Mouse (Mus musculus) adrenal gland, adult 2 months (tissue): ENCODE measurements around the gene Vps39. TPM values are rescaled to one million over a fixed set of nuclear protein-coding genes. Genes with fewer than 3 reads are reported as not detected.

Experiments used
- DNase-seq: peaks from one replicate; pipeline ENCODE4 v3.0.0; 2021
- long read RNA-seq: library from polyadenylated mRNA; stranded (forward); transcript quantifications from one replicate; pipeline ENCODE4 v2.0.0, GENCODE M21; 2021
- polyA plus RNA-seq: library from polyadenylated mRNA; depleted of rRNA; stranded (reverse); fragments of >200 nt; gene quantifications from 2 replicates; pipeline ENCODE4 v1.2.3, GENCODE M21; 2012; rRNA removed
- total RNA-seq, 2 experiments: library from RNA; stranded (reverse); gene quantifications; 2 replicates each; pipeline ENCODE4 v1.2.3; 2021

The Vps39 gene
- total RNA-seq = 10 to 100 TPM; 37.6 to 45.8 TPM
- polyA plus RNA-seq = 18.9 and 25.7 TPM in 2 replicates
- long read RNA-seq, full-length matches to known transcripts = 27 of 43 reads
- long read RNA-seq, partial matches to known transcripts = 2 of 43 reads
- long read RNA-seq, other reads (novel, unspliced or antisense) = 14 of 43 reads

DNA sequence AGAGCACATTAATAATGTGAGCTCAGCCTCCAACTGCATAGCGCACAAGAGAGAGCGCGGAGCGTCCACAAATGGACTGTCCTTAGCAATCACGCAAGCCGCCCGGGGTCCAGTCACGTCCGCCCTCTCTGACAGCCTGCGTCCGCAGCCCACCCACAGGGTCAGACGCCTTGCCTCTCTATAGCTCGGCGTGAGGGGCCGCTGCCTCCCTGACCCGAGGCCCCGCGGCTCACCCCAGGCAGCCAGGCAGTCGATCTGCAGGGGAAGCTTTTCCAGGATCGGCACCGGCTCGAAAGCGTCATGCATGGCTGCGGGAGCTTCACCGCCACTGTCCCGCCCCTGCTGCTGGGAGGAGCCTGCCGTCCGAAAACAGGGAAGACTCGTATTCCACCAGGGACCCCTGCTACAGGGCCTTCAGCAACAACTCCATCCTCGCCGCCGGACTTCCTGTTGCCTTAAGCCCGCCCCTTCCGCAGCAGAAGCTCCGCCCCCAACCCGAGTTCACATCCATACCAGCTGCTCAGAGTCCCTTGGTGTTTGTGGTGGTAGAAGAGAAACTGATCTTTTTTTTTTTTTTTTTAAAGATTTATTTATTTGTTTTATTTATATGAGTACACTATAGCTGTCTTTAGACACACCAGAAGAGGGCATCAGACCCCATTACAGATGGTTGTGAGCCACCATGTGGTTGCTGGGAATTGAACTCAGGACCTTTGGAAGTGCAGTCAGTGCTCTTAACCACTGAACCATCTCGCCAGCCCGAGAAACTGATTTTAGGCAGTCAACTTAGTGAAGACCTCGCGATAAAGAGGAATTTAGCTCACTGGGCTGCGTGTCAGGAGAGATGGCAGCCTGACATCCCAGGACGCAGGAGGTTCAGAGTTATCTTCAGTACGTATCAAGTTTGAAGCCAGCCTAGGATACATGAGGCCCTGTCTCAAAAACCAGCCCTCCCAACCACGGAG lies at the start of gene Vps39:
Gene Vps39, minus strand, starts transcription at position 456 of the 965 bp plus-strand sequence.
- peak; percentile 93 for DNase-seq

DNA sequence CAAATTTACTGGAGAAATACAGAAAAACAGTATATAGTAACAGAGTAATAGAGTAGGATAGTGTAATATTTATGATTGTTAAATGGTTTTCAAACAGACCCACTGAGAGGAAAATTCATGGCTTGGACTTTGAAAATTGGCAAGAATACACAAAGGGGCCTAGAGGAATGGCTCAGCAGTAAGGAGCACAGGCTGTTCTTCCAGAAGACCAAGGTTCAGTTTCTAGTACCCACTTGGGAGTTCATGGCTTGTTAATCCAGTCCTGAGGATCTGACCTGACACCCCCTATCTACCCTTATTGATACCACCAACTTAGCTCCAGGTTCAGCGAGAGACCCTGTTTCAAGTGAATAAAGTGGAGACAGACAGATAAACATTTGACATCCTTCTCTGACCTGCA lies 45.0 kb upstream of the Vps39 start:
- no peak for DNase-seq

DNA sequence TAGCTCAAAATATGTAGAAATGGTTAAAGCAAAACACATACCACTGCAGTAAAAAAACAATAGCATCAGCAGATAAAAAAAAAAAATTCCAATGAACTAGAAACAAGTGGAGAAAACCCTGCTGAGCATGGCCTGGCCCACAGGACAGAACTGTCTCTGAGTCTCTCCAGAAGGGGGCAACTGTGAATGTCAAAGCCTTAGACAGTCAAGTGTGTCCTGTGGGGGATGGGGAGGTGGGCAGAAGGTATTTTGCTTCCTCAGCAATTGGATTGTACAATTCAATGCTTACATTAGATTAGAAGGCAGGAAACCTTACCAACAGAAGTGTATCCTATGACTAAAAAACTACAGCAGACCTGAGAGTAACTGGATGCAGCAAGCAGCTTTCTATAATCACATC lies 39.5 kb upstream of the Vps39 start:
- no peak for DNase-seq

DNA sequence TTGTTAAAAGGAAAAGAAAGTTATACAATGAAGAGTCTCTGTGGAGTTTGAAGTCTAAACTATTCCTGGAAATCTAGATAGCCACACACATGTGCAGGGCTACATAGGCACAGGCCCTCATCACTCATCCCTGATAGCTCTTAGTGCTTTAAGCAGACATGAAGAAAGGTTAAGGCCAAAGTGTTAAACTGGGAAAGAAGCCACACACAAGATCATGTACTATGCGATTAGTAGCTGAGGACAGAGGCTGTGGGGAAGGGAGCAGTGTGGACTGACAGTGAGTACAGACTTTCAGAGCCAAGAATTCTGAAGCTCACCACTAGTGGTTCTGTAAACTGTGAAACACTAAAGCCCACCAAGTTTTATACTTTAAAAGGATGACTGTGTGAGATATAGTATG lies 38.0 kb upstream of the Vps39 start:
- DNase-seq = no peak

DNA sequence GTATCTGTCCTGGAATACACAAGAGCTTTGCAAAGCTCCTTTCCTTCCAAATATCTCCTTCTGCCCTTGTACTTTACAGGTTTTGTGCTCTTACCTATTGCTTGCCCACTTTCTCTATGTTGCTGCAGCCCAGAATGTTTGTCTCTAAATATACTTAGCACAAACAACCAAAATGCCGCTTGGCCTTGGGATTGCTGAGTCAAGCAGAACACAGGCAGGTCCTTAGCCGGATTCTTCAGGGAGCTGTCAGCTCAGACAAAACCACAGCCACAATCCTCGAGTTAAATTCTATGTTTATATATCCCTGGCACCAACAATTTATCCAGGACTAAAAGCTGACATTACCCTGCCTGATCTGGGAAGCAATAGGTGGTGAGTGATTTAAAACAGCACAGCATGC lies 36.4 kb upstream of the Vps39 start:
- peak; percentile 66 for DNase-seq

DNA sequence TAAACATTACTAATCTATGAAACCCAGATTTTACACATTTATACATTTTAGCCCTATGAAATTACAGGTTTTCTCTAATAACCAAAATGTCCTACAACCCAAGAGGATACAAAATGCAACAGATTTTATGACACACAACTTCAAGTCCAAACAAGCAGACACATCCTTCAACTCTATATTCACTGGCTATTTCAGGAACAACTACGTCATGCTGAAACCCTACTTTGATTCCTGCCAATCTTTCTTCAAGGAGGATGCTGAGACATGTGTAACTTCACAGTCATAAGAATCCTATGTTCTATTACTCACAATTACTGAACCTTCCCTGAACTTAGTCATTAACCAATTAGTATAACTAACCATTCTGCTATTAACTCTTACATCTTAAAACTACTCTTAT lies 34.4 kb upstream of the Vps39 start:
- DNase-seq = no peak

DNA sequence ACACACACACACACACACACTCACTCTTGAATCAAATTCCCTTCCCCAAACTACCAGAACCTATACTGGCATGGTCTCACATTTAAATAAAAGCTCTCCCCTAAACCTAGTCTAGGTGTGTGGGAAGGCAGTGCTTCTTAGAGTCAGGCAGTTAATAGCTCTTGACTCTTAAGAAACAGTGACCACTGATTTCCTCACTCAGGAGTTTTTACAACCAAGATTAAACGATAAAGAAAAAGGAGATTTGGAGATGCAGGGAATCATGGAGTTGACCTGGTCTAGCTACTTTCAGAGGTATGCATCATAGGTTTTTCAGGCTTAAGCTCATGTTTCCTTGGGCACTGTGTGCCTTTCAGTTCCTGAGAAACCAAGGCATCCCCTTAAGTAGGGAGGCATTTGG lies 33.3 kb upstream of the Vps39 start:
- DNase-seq = no peak

DNA sequence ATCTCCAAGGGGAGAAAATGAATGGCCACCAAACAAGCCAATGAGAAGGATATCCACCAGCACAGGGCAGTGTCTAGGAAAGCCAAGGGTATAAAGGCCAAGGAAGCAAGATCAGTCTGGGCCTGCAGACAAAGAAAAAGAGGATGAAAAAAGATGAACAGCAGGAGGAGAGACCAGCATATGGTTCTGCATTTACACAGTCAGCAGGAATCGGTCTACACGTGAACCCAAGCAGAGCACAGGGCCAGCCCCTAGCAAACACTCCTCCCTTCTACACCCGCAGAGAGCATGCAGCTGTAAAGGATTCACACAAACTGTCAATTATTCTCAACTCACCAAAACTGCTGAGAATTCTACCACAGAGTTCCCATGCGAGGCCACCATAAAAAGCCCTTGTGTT lies 20.9 kb upstream of the Vps39 start:
- no peak for DNase-seq

DNA sequence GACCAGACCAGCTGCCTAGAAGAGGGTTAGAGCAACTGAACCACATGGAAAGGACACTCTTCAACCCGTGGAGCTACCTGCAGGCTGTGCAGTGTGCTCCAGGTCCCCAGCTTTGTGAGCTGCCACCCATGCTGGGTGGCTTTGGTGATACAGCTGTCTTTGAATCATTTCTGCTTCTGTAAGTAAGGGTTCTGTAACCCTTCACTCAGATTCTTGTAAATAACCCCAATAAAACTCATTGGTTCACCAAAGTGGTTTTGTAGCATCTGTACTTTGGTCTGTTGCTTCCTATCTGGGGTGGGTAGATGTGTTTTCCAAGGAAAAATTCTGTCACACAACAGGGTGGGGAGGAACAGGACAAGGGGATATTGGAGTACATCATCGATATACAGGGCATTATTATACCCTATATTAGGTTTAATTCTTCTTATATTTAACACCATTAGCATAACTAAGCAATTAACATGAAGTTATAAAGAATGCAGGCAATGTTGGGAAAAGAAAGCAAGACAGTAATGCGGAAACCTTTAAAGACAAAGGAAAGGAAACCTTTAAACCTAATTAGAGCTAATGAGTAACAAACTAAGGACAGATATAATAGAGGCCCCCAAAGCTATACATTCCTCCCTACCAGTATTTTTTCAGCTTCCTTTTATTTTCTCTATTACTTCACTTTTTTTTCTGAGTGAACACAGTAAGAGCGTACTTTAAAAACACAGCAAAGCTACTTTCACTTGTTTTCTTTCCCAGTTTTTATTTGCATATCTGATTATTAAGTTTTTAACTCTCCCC lies 14.7 kb upstream of the Vps39 start:
- DNase-seq = no peak

DNA sequence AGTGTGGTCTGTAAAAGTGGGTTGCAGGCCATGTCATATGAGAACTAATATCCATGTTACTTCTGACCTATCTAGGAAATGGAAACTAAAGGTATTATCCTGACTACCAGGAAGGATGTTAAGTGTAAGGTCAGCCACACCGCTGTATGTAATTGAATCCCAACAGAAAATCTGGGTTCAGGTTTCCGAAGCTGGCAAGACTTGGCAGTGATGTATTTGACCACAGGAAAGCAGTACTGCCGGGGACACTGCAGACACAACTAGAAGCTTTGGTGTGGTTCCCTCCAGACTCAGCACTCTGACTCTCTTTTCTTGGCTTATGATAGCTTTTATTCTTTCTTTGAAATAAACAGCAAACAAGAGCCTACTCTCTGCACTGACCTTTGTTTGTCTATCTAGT lies 13.6 kb upstream of the Vps39 start:
- DNase-seq = no peak

DNA sequence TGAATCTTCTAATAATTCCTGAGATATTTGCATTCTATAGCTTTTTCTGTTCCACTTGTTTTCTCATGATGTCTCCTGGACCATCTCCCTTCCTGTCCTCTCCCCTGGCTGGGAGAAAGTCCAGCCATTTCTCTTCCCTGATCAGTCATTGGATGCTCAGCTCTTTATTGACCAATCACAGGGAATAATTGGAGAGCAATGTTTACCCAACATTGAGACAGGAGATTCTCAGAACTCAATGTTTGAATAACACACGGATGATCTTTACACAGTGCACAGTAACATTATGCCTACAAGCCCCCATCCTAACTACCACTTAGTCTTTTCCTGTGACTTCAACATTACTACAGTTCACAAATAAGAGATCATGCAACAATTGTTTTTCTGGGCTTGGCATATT lies 7.5 kb upstream of the Vps39 start:
- no peak for DNase-seq

DNA sequence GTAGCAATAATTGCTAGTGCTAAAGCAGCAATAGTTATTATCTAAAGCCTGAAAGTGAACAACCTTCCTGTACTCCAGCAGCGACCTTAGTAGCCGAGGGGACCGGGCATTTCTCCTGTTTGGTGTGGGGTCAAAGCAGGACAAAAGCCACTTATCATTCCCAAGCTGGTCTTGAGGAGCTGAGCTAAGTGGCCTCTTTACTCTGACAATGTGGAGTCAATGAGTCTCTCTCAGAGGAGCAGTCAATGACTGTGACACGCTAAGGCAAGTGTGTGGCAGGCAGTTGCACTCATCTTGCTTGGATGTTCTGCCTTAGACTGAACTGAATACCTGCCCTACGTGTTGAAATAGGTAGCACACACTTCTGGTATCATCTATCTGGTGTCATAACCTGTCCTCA lies 1.6 kb downstream of the Vps39 start:
- DNase-seq = no peak

DNA sequence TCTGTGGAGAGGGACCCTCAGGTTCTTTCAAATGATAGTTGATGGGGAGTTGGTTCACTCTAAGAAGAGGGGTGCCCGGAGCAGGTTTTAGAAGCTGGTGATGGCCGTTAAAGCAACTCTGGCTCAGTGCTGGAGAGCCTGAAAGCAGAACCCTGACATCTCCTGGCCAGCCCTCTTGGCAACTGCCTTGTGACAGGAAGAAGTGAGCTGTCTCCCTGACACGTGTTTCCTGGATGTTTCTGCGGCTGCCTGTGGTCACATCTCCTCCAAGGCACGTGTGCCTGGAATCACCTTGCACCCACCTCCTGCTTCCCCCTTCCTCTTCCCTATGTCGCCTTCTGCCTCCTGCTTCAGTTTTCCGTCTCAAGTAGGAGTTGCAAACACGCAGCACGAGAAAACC lies 4.8 kb downstream of the Vps39 start:
- peak; percentile 23 for DNase-seq

DNA sequence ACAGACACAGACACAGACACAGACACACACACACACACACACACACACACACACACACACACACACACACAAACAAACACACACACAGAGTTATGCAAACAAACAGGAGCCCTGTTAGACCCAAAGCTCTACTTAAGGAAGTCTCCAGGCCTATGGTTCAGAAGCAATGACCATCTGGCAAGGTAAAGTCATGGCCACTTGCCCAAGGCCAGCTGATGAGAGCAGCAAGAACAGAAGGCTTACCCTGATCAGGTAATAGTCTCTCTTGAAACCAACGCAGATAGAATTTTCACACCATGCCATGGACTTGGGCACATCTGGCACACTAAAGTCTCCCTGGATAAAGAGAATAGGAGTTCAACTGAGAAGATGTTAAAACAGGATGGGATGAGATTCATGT lies 11.2 kb downstream of the Vps39 start:
- no peak for DNase-seq

DNA sequence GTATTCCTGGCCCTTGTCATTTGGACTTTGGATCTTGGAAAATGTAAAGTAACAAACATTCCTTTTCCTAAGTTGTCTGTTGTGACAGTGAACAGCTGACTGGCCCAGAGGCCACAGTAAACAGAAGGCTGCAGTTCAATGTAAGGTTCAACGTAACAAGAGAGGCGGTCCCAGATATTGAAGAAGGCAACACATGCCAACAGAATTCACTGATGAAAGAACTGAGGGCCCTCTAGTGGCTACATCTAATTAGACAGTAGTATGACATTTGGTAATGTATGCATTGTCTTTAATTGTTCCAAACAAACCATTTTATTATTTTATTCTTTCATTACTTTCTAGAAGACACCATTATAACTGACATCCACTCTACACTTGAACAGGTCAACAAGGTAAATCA lies 15.1 kb downstream of the Vps39 start:
- DNase-seq = no peak

DNA sequence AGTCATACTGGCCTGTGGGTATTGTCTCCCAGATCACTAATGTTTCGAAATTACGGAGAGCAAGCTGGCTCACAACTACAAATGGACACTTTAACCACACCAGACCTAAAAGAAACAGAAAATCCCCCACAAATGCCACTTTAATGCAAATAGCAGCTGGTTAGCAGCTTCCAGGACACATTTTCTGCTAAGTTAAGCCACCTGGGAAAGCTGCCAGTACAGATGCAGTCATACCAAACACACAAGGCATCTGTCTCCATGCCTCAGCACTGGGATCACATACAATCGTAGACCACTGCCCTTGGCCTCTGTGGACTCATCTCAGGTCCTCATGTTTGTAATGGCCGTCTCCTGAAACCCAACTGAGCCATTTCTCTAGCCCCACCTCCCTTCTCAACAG lies 21.4 kb downstream of the Vps39 start:
- no peak for DNase-seq

DNA sequence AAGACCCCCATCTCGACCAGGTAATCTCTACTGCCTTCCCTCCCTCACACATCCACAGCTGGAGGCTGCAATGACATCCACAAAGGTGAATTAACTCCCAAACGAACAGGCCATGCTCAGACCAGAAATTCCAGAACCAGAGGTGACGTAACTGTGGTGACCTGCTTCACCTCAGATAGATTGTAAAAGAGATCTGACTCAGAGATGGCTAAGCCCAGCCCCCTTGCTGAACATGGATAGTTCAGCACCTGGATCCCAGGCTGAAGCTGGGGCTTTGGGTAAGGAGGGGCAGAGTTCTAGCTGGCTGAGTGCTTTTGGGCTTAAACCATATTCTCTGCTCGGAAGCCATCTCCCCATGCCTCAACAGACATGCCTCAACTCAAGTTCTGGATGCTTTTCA lies 37.9 kb downstream of the Vps39 start:
- DNase-seq = no peak

DNA sequence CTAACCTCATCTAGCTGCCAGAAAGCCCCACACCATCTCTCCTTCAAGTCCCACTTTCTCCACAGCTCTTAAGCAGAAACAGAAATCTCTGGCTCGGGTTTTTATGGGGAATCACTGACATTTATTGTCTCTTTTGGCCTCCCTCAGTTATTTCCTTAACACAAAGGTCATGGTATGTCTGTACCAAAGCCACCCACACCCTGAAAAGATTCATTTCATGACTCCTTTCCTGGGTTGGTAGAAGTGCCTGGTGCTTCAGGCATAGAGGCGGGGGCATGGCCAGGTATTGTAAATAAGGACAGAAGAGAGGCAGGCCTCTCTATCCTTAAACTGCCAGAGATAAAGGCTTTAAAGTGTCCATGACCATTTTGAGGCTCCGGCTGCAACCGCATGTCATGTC lies 38.5 kb downstream of the Vps39 start:
- DNase-seq = no peak

DNA sequence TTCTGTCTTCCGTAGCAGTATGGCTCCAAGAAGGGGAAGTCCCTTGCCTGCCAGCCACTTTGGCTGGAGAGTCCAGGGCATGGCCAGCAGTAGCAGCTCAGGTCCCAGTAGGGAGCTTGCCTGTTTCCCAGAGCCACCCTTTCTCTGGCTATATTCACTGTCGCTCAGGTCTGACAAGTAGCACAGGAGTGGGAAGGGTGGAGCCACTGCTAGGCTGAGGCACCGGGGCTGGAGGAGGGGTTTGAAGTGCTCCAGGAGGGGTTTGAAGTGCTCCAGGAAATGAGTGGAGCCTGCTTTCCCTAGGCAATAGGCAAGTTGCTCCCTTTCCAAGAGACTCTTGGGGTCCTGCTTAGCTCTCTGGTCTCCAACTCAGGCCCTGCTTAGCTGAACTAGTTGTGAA lies 39.0 kb downstream of the Vps39 start, which contains the start of gene Pla2g4f:
Gene Pla2g4f, minus strand, starts transcription at position 190 of the 400 bp plus-strand sequence.
- DNase-seq = no peak

DNA sequence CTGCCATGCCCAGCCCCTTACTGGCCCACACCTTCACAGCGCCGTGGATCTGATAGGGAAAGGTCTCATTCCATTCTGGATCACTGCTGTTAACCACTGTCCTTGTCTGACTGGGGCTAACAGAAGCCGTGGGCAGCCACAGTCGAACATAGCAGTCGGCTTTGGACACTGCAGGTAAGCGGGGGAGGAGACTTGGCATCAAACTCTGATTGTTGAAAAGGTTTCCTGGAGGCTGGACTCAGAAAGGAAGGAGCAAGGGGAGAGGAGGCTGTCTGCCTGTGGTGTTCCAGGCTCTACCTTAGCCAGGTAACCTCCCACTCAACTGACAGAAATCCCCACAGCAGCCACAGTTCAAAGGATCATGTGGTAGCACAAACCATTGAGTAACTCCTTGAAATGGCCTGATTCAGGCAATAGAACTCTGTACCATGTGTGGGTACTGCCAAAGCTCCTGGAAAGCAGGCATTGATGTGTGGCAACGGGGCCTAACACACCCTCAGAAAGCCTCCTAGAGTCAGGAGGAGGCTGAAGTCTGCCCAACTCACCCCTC lies 40.6 kb downstream of the Vps39 start:
- no peak for DNase-seq

DNA sequence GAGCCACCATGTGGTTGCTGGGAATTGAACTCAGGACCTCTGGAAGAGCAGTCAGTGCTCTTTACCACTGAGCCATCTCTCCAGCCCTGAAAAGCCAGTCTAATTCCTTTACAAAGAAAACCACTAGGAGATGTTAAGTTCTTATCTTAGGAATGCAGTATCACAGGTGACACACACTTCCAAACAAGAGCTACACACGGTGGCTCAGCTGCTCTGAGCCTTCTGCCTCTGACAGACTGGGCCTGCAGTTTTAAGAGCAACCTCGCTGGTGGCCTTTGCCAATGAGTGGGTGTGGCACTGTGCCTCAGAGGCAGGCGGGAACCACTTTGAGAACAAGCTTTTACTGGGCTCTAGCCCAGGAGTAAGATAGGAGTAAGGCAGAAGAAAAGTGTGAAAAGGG lies 48.8 kb downstream of the Vps39 start:
- no peak for DNase-seq

DNA sequence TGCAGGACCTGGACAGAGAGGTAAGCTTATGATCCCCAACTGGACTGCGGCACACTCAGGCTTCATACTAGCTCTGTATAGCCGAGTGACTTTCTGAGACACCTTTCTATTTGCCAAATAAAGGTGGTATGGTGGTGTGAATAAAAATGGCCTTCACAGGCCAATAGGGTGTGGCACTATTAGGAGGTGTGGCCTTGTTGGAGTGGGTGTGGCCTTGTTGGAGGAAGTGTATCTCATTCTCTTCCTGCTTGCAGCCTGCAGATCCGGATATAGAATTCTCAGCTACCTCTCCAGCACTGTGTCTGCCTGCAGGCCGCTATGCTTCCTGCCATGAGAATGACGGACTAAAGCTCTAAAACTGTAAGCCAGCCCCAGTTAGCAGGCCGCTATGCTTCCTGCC lies 51.9 kb downstream of the Vps39 start:
- DNase-seq = no peak

DNA sequence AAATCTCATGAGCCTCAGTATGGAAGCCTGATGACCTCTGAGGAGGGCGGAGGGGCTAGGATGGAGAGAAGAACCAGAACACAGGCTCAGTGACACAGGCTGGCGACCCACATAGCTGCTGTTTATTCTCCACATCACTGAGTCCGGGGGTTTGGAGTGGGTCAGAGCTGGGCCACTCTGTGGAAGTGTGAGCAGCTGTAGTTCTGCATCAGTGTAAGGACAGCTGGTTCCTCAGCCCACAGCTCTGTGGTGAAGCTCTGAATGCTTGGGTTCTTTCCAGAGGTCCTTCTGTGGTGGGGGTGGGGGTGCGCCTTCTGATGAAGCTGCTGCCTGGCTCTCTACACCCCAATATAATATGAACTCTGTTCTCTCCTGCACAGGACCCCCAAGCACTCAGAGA lies 53.1 kb downstream of the Vps39 start:
- DNase-seq = no peak
